In the genomic region with DNA sequence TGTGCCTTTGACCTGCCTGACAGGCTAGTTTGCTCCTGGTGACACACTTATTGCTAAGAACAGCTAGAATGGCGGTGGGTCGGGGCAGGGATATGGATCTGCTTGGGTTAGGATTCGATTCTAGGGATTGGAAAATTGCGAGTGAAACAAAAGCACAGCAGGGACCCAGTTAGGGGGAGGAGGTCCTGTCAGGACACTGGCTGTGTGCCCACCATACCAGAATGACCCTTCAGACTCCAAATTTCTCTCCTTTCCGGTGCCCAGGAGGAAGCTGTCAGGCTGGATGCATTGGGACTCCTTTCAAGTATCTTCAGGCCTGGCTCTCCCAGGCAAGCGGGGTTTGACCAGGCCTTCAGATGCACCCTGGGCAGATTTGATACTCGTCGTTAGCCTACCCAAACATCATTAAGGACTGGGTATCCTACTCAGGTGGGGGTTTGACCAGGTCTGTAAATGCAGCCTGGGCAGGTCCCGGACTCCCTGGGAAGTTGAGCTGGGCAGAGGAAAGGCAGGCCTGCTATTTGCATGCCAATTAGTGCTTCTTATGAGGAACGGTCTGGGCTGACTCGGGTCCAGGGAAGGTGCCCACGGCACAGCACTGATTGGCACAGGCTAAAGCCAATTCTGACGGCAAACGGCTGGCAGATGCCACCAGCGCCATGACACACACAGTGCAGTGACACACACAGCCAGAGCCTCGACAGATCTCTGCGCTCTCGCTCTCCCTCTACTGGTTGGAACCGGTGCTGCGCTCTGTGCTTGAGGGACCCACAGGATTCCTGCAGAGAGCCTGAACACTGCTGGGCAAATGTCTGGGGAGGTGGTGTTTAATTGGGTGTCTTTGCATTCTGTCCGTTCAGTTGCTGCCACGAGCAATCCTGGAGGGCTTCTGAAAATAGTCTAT, we compare ENCODE assay signal across 8 mouse cellular contexts.
A peak's percentile ranks its signal among the peaks of the same experiment; 100 is the strongest.
DNase-seq lines count a peak whose midpoint lies in the region; ATAC-seq lines count a peak whose summit lies in the region.

No protein-coding gene starts in this region.

- WGBS in embryonic facial prominence, embryonic 10.5 days, result 30% methylated on average over 22 of the region's 22 CpGs
- 32% methylated on average over 22 of the region's 22 CpGs for WGBS in heart, embryonic 11.5 days (ENCODE audit: insufficient replicate concordance)
- 38% methylated on average over 22 of the region's 22 CpGs for WGBS in kidney, embryonic 14.5 days
- 38% methylated on average over 22 of the region's 22 CpGs for WGBS in limb, embryonic 13.5 days

- no peaks in the 10 kb centered on the region for H3K9me3 ChIP-seq in embryonic facial prominence, embryonic 10.5 days
- H3K9me3 ChIP-seq in heart, embryonic 11.5 days (replicated peaks; ENCODE audit: control insufficient read depth, low read length), result no peaks in the 10 kb centered on the region
- no peaks in the 10 kb centered on the region for H3K9me3 ChIP-seq in kidney, embryonic 14.5 days (ENCODE audit: control insufficient read depth, low read length)
- H3K9me3 ChIP-seq in limb, embryonic 13.5 days, result no peaks in the 10 kb centered on the region

- no peak overlapping the region for H3K9ac ChIP-seq in heart, embryonic 11.5 days (ENCODE audit: low read depth, low read length)
- H3K9ac ChIP-seq in kidney, embryonic 14.5 days (ENCODE audit: low read depth, low read length), result no peak overlapping the region; the same call in 1 of the 2 replicates
- H3K9ac ChIP-seq in limb, embryonic 13.5 days, result no peak overlapping the region

- ATAC-seq in heart, embryonic 11.5 days (replicated peaks; ENCODE audit: insufficient number of reproducible peaks, low FRiP score, low TSS enrichment), result peak; percentile 69; the same call in 1 of the 2 replicates
- ATAC-seq in kidney, embryonic 14.5 days (ENCODE audit: low FRiP score, low TSS enrichment), result peak; percentile 83
- peak; percentile 72 for ATAC-seq in limb, embryonic 13.5 days (ENCODE audit: low FRiP score, low read depth)

- H3K4me3 ChIP-seq in embryonic facial prominence, embryonic 10.5 days, result peak overlapping the region; percentile 41
- H3K4me3 ChIP-seq in heart, embryonic 11.5 days (ENCODE audit: low read depth, low read length), result no peak overlapping the region
- no peak overlapping the region for H3K4me3 ChIP-seq in kidney, embryonic 14.5 days (ENCODE audit: low read length)
- no peak overlapping the region for H3K4me3 ChIP-seq in limb, embryonic 13.5 days

- peaks cover 6% of the 10 kb centered on the region; the same call in 1 of the 2 replicates for H3K4me1 ChIP-seq in embryonic facial prominence, embryonic 10.5 days
- H3K4me1 ChIP-seq in heart, embryonic 11.5 days (ENCODE audit: control insufficient read depth, insufficient read depth, low read length), result no peaks in the 10 kb centered on the region
- 0 out of 2 replicates have a peak, but pooled peaks cover 4% of the 10 kb centered on the region for H3K4me1 ChIP-seq in kidney, embryonic 14.5 days (ENCODE audit: control insufficient read depth, insufficient read depth, low read length)
- no peaks in the 10 kb centered on the region for H3K4me1 ChIP-seq in limb, embryonic 13.5 days

- peaks cover 17% of the 10 kb centered on the region for H3K27me3 ChIP-seq in embryonic facial prominence, embryonic 10.5 days (replicated peaks; ENCODE audit: low read depth, poor library complexity, severe bottlenecking)
- no peaks in the 10 kb centered on the region for H3K27me3 ChIP-seq in heart, embryonic 11.5 days (ENCODE audit: control insufficient read depth, insufficient read depth, low read length)
- no peaks in the 10 kb centered on the region for H3K27me3 ChIP-seq in kidney, embryonic 14.5 days (ENCODE audit: control insufficient read depth, insufficient read depth, low read length)
- peaks cover 3% of the 10 kb centered on the region; the same call in 1 of the 2 replicates for H3K27me3 ChIP-seq in limb, embryonic 13.5 days

- no peak overlapping the region; the same call in 1 of the 2 replicates for H3K27ac ChIP-seq in embryonic facial prominence, embryonic 10.5 days (replicated peaks)
- no peak overlapping the region for H3K27ac ChIP-seq in heart, embryonic 11.5 days (ENCODE audit: low read depth, low read length)
- H3K27ac ChIP-seq in kidney, embryonic 14.5 days (ENCODE audit: low read depth, low read length), result no peak overlapping the region
- H3K27ac ChIP-seq in limb, embryonic 13.5 days, result no peak overlapping the region

- peak overlapping the region; percentile 39 for H3K4me2 ChIP-seq in heart, embryonic 11.5 days
- H3K4me2 ChIP-seq in kidney, embryonic 14.5 days (replicated peaks; ENCODE audit: low read depth, low read length), result no peak overlapping the region; the same call in 1 of the 2 replicates
- H3K4me2 ChIP-seq in limb, embryonic 13.5 days (replicated peaks), result peak overlapping the region; percentile 48

- peak; percentile 13 to 68 for DNase-seq in urinary bladder, adult 18-20 months (ENCODE audit: low spot score in 2 of 2)
- DNase-seq in urinary bladder, postnatal 10 days (ENCODE audit: low spot score), result no peak
- DNase-seq in embryonic facial prominence, embryonic 10.5 days (ENCODE audit: low spot score), result peak; percentile 83
- peak; percentile 88 for DNase-seq in neural tube, embryonic 10.5 days (ENCODE audit: extremely low spot score, low spot score)
- peak; percentile 50 for DNase-seq in urinary bladder, adult 2 months (ENCODE audit: low spot score)

- no peaks in the 10 kb centered on the region for H3K36me3 ChIP-seq in embryonic facial prominence, embryonic 10.5 days (replicated peaks)
- no peaks in the 10 kb centered on the region for H3K36me3 ChIP-seq in heart, embryonic 11.5 days (ENCODE audit: control insufficient read depth, insufficient read depth, low read length)
- no peaks in the 10 kb centered on the region for H3K36me3 ChIP-seq in kidney, embryonic 14.5 days (ENCODE audit: control insufficient read depth, insufficient read depth, low read length)
- H3K36me3 ChIP-seq in limb, embryonic 13.5 days, result no peaks in the 10 kb centered on the region
